Mouse (Mus musculus) liver, adult 2 months (tissue): ENCODE measurements around the gene Pheta1. TPM values are rescaled to one million over a fixed set of nuclear protein-coding genes. Genes with fewer than 3 reads are reported as not detected.

Source experiments
- DNase-seq: peaks from one replicate; pipeline ENCODE4 v3.0.0-alpha.2; 2011; ENCODE audit warnings: low read depth, low spot score; ENCODE audit errors: extremely low read depth
- H3K27ac ChIP-seq: fragments of 200-500 bp; replicated peaks from 2 replicates; pipeline ENCODE4 v1.5.1; 2012; ENCODE audit warnings: low read depth, mild to moderate bottlenecking, control low read depth, inconsistent platforms, low read length; ENCODE audit not compliant: insufficient read depth
- H3K27me3 ChIP-seq: fragments of 200-500 bp; 2 replicates; pipeline ENCODE4 v1.6.1; 2012; ENCODE audit warnings: mild to moderate bottlenecking, moderate library complexity, low read length, inconsistent platforms; ENCODE audit not compliant: control insufficient read depth, insufficient read depth
- H3K36me3 ChIP-seq: fragments of 200-500 bp; 2 replicates; pipeline ENCODE4 v1.6.1; 2012; ENCODE audit warnings: low read length, inconsistent platforms; ENCODE audit not compliant: control insufficient read depth, insufficient read depth
- H3K4me1 ChIP-seq: fragments of 200-500 bp; 2 replicates; pipeline ENCODE4 v1.6.1; 2011; ENCODE audit warnings: low read length; ENCODE audit not compliant: control insufficient read depth, insufficient read depth
- H3K4me3 ChIP-seq: fragments of 200-500 bp; 2 replicates; pipeline ENCODE4 v1.5.1; 2011; ENCODE audit warnings: low read depth, mild to moderate bottlenecking, control low read depth, low read length, moderate library complexity; ENCODE audit not compliant: insufficient read depth
- H3K79me2 ChIP-seq: fragments of 200-500 bp; 2 replicates; pipeline ENCODE4 v1.6.1; 2012; ENCODE audit warnings: inconsistent platforms, mild to moderate bottlenecking, low read length, moderate library complexity; ENCODE audit not compliant: control insufficient read depth, insufficient read depth
- H3K9ac ChIP-seq: fragments of 200-500 bp; 2 replicates; pipeline ENCODE4 v1.6.1; 2012; ENCODE audit warnings: low read depth, mild to moderate bottlenecking, control low read depth, inconsistent platforms, low read length
- CTCF ChIP-seq: fragments of 200-500 bp; IDR thresholded peaks from 2 replicates; pipeline ENCODE4 v1.5.1; 2011; ENCODE audit warnings: low read depth, low read length, control low read depth
- POLR2A ChIP-seq: fragments of 200-500 bp; IDR thresholded peaks from 2 replicates; pipeline ENCODE4 v1.6.1; 2011; ENCODE audit warnings: low read length, control low read depth; ENCODE audit not compliant: insufficient read depth; ENCODE audit errors: extremely low read depth
- WGBS: fragments of 180-500 bp; shearing (Covaris S2); methylation state at CpG from one replicate; pipeline ENCODE4 v1.1.7; 2018; 5-methylcytosine and 5-hydroxymethylcytosine counted together
- polyA plus RNA-seq: library from polyadenylated mRNA; depleted of rRNA; stranded (reverse); fragments of >200 nt; gene quantifications from 2 replicates; pipeline ENCODE4 v1.2.3, GENCODE M21; 2012; rRNA removed
- total RNA-seq: library from RNA; depleted of rRNA; stranded (reverse); fragments of >200 nt; gene quantifications from 2 replicates; pipeline ENCODE4 v1.2.3, GENCODE M21; 2014; rRNA removed

Pheta1 gene
- total and polyA plus RNA-seq, 2 experiments, result 7.4 to 12.0 TPM

DNA sequence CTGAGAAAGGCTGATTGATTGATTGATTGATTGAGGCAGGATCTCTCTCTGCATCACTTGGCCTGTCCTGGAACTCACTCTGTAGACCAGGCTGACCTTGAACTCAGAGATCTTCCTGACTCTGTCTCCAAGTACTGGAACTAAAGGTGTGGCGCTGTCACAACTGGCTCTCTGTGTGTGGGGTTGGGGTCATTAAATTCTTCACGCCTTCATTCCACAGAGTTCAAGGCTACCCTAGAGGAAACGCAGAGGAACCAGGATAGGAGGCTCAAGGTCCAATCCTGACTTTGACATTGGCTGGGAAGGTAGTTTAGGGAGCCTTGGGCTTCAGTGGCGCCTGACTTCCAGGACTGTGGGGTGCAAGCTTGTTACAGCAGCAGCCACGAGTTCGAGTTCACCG, 42.1 kb downstream of the Pheta1 start:
- H3K27me3 ChIP-seq, result no peaks in the 10 kb centered on the region
- no peak for DNase-seq
- H3K4me1 ChIP-seq, result no peaks in the 10 kb centered on the region
- H3K36me3 ChIP-seq, result no peaks in the 10 kb centered on the region
- TF ChIP-seq POLR2A (no peak), CTCF (no peak)
- H3K27ac ChIP-seq, result no peak overlapping the region
- 94% methylated on average over 7 of the region's 7 CpGs for WGBS
- H3K79me2 ChIP-seq, result no peaks in the 10 kb centered on the region
- H3K4me3 ChIP-seq, result no peak overlapping the region
- no peak overlapping the region for H3K9ac ChIP-seq

DNA sequence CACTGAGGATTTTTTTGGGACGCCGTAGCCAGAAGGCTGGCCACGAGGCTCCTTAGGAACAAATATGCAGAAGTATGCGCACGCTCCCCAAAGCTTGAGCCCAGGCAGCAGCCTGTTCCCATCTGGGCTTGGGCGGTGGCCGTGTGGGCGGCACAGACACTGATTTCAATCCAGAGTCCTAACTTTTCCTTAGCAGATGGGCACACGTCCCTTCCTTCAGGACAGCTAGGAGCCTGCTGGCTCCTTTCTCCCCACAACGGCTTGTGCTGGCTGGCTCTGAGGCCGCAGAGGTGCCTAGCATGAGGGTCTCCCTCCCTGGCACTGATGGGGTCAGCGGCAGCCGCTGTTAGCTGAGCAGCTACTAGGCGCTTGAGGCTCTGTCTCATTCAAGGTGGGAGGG, 43.5 kb downstream of the Pheta1 start:
- H3K27me3 ChIP-seq, result no peaks in the 10 kb centered on the region
- no peak overlapping the region for H3K4me3 ChIP-seq
- H3K9ac ChIP-seq, result no peak overlapping the region
- no peaks in the 10 kb centered on the region for H3K36me3 ChIP-seq
- 94% methylated on average over 14 of the region's 14 CpGs for whole genome bisulfite sequencing
- no peak overlapping the region for H3K27ac ChIP-seq
- H3K79me2 ChIP-seq, result no peaks in the 10 kb centered on the region
- no peak for TF ChIP-seq CTCF
- no peak for TF ChIP-seq POLR2A
- H3K4me1 ChIP-seq, result no peaks in the 10 kb centered on the region
- DNase-seq, result no peak

DNA sequence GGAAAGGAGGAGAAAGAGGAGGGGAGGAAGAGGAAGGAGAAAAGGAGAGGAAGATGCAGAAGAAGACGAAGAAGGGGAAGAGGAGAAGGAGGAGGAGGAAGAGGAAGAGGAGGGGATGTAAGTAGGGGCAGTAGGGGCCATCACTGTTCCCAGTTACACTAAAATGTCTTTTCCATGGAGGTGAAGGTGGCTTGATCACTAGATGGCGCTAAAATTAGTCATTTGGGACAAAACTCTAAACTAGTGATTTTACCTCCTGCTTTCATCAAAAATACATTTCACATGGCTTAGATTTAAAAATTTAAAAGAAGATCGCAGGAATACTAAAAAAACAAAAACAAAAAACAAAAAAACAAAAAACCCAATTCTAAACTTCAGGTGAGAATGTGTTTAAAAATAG, 44.8 kb downstream of the Pheta1 start:
- Histone ChIP-seq H3K79me2 (no peaks in the 10 kb centered on the region), H3K9ac (no peak overlapping the region), H3K4me1 (no peaks in the 10 kb centered on the region), H3K27me3 (no peaks in the 10 kb centered on the region), H3K27ac (no peak overlapping the region), H3K4me3 (no peak overlapping the region), H3K36me3 (no peaks in the 10 kb centered on the region)
- TF ChIP-seq POLR2A (no peak), CTCF (peak; percentile 56)
- no peak for DNase-seq
- 44% methylated on average over 3 of the region's 3 CpGs for WGBS

DNA sequence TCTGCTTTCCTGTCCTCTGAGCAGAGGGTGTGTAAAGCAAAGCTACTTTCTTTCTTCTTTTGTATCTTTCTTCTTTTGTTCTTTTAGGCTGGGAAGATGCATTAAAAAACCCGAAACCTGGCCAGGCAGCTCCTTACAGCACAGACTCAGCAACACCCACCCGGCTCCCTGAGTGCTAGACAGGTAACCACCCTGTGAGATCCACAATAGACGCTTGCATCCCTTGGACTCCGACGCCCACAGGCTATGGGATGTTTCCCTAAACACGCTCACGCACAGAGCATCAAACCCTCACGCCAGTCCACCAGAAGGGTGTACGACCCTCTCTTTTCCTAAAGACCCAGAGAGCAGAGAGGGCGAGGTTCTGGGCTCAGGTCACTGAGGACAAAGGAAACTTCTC, 45.9 kb downstream of the Pheta1 start:
- H3K36me3 ChIP-seq, result no peaks in the 10 kb centered on the region
- no peaks in the 10 kb centered on the region for H3K4me1 ChIP-seq
- H3K27me3 ChIP-seq, result no peaks in the 10 kb centered on the region
- no peak overlapping the region for H3K9ac ChIP-seq
- TF ChIP-seq CTCF (no peak), POLR2A (no peak)
- DNase-seq, result no peak
- WGBS, result 94% methylated on average over 10 of the region's 10 CpGs
- H3K79me2 ChIP-seq, result no peaks in the 10 kb centered on the region
- no peak overlapping the region for H3K27ac ChIP-seq
- no peak overlapping the region for H3K4me3 ChIP-seq

DNA sequence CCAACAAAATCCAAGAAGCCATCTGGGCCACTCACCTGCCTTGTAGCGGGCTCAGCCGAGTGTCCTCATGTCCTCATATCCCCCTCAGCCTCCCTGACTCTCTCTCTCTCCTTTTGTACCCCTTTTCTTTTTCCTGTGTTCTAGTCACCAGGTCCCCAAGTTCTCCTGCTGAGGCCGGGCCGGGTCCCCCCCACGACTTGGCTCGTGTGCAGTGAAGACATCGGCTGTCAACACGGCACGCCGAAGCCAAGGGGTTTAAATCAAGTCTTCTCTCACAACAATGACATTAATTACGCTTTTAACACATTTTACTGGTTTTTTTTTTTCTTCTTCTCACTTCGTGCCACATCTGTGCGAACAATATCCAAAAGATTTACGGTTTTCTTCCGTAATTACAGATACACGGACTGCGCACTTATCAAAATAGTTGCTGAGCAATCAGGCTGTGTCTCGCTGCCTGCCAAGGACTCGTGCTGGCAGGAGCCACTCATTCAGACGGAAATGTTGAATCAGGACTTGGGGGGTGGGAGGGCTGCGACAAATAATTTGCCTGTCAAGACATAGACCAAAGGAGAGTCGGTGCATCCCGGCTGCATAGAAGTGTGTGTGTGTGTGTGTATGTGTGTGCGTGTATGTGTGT, 46.5 kb downstream of the Pheta1 start:
- WGBS, result 75% methylated on average over 24 of the region's 24 CpGs
- DNase-seq, result no peak
- Histone ChIP-seq H3K27me3 (no peaks in the 10 kb centered on the region), H3K9ac (no peak overlapping the region), H3K27ac (no peak overlapping the region), H3K36me3 (no peaks in the 10 kb centered on the region), H3K79me2 (no peaks in the 10 kb centered on the region), H3K4me1 (no peaks in the 10 kb centered on the region), H3K4me3 (no peak overlapping the region)
- TF ChIP-seq CTCF (no peak), POLR2A (no peak)

DNA sequence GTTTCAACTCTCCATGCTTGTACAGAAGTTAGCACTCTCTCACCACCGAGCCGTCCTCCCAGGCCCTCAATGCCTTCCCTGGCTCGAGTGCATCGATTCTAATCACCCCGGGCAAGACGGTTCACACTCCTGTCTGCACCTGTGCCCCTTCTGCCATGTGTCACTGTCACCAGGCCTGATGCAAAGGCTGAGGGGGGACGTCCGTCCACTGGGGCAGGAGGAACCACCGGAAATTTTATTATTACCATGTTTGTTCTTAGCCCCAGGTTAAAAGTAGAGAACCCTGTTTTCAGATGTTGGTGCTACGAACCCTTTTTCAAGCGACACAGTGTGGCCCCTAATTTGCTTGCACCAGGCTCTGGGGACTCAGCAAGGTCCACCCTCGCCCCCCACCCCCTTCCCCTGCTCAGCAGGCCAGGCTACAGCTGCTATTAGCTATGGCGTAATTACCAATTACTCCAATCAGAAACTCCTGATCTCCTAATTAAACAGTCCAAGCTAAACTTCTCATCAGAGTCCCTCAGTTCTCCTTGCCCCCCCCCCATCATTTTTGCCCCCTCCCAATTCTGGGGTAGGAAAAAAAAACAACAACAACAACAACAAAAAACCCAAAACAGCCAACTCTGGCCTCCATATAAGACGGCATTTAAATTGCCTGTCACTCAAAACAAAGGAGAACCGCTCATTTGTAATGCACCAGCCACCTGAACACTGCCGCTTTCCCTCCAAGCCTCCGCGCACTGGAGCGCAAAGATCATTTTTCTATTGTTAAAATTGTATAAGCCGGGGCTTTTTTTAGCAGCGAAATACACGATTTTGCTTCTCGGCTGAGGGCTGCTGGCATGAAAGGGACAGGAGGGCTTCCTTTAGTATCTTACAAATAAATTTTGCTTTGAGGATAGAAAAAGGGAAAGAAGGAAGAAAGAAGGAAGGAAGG, 54.3 kb downstream of the Pheta1 start:
- no peak for DNase-seq
- TF ChIP-seq CTCF, result no peak
- no peak for TF ChIP-seq POLR2A
- no peaks in the 10 kb centered on the region for H3K4me1 ChIP-seq
- no peaks in the 10 kb centered on the region for H3K36me3 ChIP-seq
- no peaks in the 10 kb centered on the region for H3K79me2 ChIP-seq
- H3K27ac ChIP-seq, result no peak overlapping the region
- no peaks in the 10 kb centered on the region for H3K27me3 ChIP-seq
- no peak overlapping the region for H3K9ac ChIP-seq
- H3K4me3 ChIP-seq, result no peak overlapping the region
- 91% methylated on average over 23 of the region's 23 CpGs for WGBS

Other genes starting within 250 kb of the Pheta1 start
- gene Acad12, start 230.0 kb upstream of the Pheta1 start, total RNA-seq, result 9.6 and 14.4 TPM in 2 replicates
- 9.1 and 10.1 TPM in 2 replicates for gene Acad12, start 230.0 kb upstream of the Pheta1 start, polyA plus RNA-seq
- 19.6 and 23.5 TPM in 2 replicates for gene Acad10, start 188.5 kb upstream of the Pheta1 start, total RNA-seq
- gene Acad10, start 188.5 kb upstream of the Pheta1 start, polyA plus RNA-seq, result 27.5 and 27.7 TPM in 2 replicates
- gene Brap, start 188.4 kb upstream of the Pheta1 start, total RNA-seq, result 95.5 and 112 TPM in 2 replicates
- 48.1 and 48.7 TPM in 2 replicates for gene Brap, start 188.4 kb upstream of the Pheta1 start, polyA plus RNA-seq
- 58.5 and 74.7 TPM in 2 replicates for gene Atxn2, start 137.6 kb upstream of the Pheta1 start, total RNA-seq
- gene Atxn2, start 137.6 kb upstream of the Pheta1 start, polyA plus RNA-seq, result 70.1 and 92.8 TPM in 2 replicates
- gene Sh2b3, start 11.3 kb upstream of the Pheta1 start, total RNA-seq, result 7.0 and 8.7 TPM in 2 replicates
- gene Sh2b3, start 11.3 kb upstream of the Pheta1 start, polyA plus RNA-seq, result 11.1 and 14.2 TPM in 2 replicates
- 4.1 and 5.9 TPM in 2 replicates for gene Cux2, start 201.1 kb downstream of the Pheta1 start, total RNA-seq
- 11.6 and 19.5 TPM in 2 replicates for gene Cux2, start 201.1 kb downstream of the Pheta1 start, polyA plus RNA-seq